Mouse (Mus musculus) erythroid progenitor cell, adult 5-6 weeks (primary cell): ENCODE measurements around the gene Clec18a. TPM values are rescaled to one million over a fixed set of nuclear protein-coding genes. Genes with fewer than 3 reads are reported as not detected.
"Not testable (repeated sequence)": the region's sequence is repeated elsewhere in the genome, so short reads cannot be mapped to it uniquely, and the experiment has no call there.

ENCODE experiments used
- ATAC-seq: replicated peaks from 2 replicates; pipeline ENCODE4 v1.8.0; 2016; ENCODE audit warnings: moderate number of reproducible peaks, mild to moderate bottlenecking, moderate TSS enrichment, inconsistent platforms; ENCODE audit not compliant: poor library complexity, low FRiP score, severe bottlenecking
- total RNA-seq, 2 experiments: library from RNA; stranded (forward) in 1 of 2; stranded (reverse) in 1 of 2; fragments of 150-400 nt in 1 of 2; fragments of 186-747, 209-891 nt in 1 of 2; gene quantifications; 2 replicates each; pipeline versions ENCODE4 v1.2.3 to v1.2.4; 2015 to 2017; ENCODE audit warnings: low replicate concordance in 2 of 2

Clec18a gene
- total RNA-seq, 2 experiments from 2014 or later = not detected

- ATAC-seq = not testable (repeated sequence)
Observed at GRCm38 (mm10) chr8:111010230-111010991, 81.8 kb downstream of the Clec18a start.

Other genes starting within 250 kb of the Clec18a start
- 18.9 and 27.4 TPM in 2 replicates for gene Cog4, start 245.8 kb downstream of the Clec18a start, total RNA-seq (2015; ENCODE audit: low replicate concordance)
- 21.6 and 55.7 TPM in 2 replicates for gene Cog4, start 245.8 kb downstream of the Clec18a start, total RNA-seq (2017; ENCODE audit: low replicate concordance)
- 46.5 and 49.7 TPM in 2 replicates for gene Sf3b3, start 245.6 kb downstream of the Clec18a start, total RNA-seq (2015; ENCODE audit: low replicate concordance)
- 57.1 and 60.3 TPM in 2 replicates for gene Sf3b3, start 245.6 kb downstream of the Clec18a start, total RNA-seq (2017; ENCODE audit: low replicate concordance)
- gene Fuk, start 189.9 kb downstream of the Clec18a start, total RNA-seq (2015; ENCODE audit: low replicate concordance) = 0.42 TPM in 1 of 2 replicates, not detected in the other
- 0.51 and 1.4 TPM in 2 replicates for gene Fuk, start 189.9 kb downstream of the Clec18a start, total RNA-seq (2017; ENCODE audit: low replicate concordance)
- 30.6 and 40.0 TPM in 2 replicates for gene St3gal2, start 172.5 kb downstream of the Clec18a start, total RNA-seq (2015; ENCODE audit: low replicate concordance)
- 34.0 and 40.6 TPM in 2 replicates for gene St3gal2, start 172.5 kb downstream of the Clec18a start, total RNA-seq (2017; ENCODE audit: low replicate concordance)
- 45.4 and 49.9 TPM in 2 replicates for gene Ddx19a, start 94.6 kb downstream of the Clec18a start, total RNA-seq (2015; ENCODE audit: low replicate concordance)
- gene Ddx19a, start 94.6 kb downstream of the Clec18a start, total RNA-seq (2017; ENCODE audit: low replicate concordance) = 22.5 and 28.8 TPM in 2 replicates
- gene Ddx19b, start 60.7 kb downstream of the Clec18a start, total RNA-seq (2015; ENCODE audit: low replicate concordance) = 0.72 and 1.7 TPM in 2 replicates
- gene Ddx19b, start 60.7 kb downstream of the Clec18a start, total RNA-seq (2017; ENCODE audit: low replicate concordance) = 1.8 and 4.6 TPM in 2 replicates
- gene Aars, start 59.3 kb downstream of the Clec18a start, total RNA-seq (2015; ENCODE audit: low replicate concordance) = 56.2 and 58.0 TPM in 2 replicates
- gene Aars, start 59.3 kb downstream of the Clec18a start, total RNA-seq (2017; ENCODE audit: low replicate concordance) = 114 and 124 TPM in 2 replicates
- gene Exosc6, start 36.1 kb downstream of the Clec18a start, total RNA-seq (2015; ENCODE audit: low replicate concordance) = 8.4 TPM in 1 of 2 replicates, not detected in the other
- gene Exosc6, start 36.1 kb downstream of the Clec18a start, total RNA-seq (2017; ENCODE audit: low replicate concordance) = not detected in 2 replicates
- 6.8 and 9.6 TPM in 2 replicates for gene Pdpr, start 2.2 kb upstream of the Clec18a start, total RNA-seq (2015; ENCODE audit: low replicate concordance)
- 8.1 and 11.0 TPM in 2 replicates for gene Pdpr, start 2.2 kb upstream of the Clec18a start, total RNA-seq (2017; ENCODE audit: low replicate concordance)
- 36.5 and 39.3 TPM in 2 replicates for gene Glg1, start 166.8 kb upstream of the Clec18a start, total RNA-seq (2015; ENCODE audit: low replicate concordance)
- gene Glg1, start 166.8 kb upstream of the Clec18a start, total RNA-seq (2017; ENCODE audit: low replicate concordance) = 49.4 and 62.3 TPM in 2 replicates
- gene Rfwd3, start 207.8 kb upstream of the Clec18a start, total RNA-seq (2015; ENCODE audit: low replicate concordance) = 117 and 127 TPM in 2 replicates
- gene Rfwd3, start 207.8 kb upstream of the Clec18a start, total RNA-seq (2017; ENCODE audit: low replicate concordance) = 133 and 138 TPM in 2 replicates
- 15.1 and 20.5 TPM in 2 replicates for gene Mlkl, start 245.8 kb upstream of the Clec18a start, total RNA-seq (2015; ENCODE audit: low replicate concordance)
- gene Mlkl, start 245.8 kb upstream of the Clec18a start, total RNA-seq (2017; ENCODE audit: low replicate concordance) = 3.0 and 9.1 TPM in 2 replicates